Mouse (Mus musculus): ENCODE results near the gene Olfr1044. TPM values are rescaled to one million over a fixed set of nuclear protein-coding genes. Genes with fewer than 3 reads are reported as not detected.

Olfr1044 gene
- polyA plus RNA-seq, 1 experiment from 2014 or later: not detected

Other genes with a start within 250 kb of the Olfr1044 start
- gene Olfr1028, start 227.4 kb downstream of the Olfr1044 start, polyA plus RNA-seq (2015; fragmentation: Nextera tagmentation; extraction: Ambion mirVana): not detected in 2 replicates
- gene Olfr1029, start 203.9 kb downstream of the Olfr1044 start, polyA plus RNA-seq (2015; fragmentation: Nextera tagmentation; extraction: Ambion mirVana): not detected in 2 replicates
- not detected in 2 replicates for gene Olfr1030, start 198.5 kb downstream of the Olfr1044 start, polyA plus RNA-seq (2015; fragmentation: Nextera tagmentation; extraction: Ambion mirVana)
- gene Olfr1031, start 187.5 kb downstream of the Olfr1044 start, polyA plus RNA-seq (2015; fragmentation: Nextera tagmentation; extraction: Ambion mirVana): not detected in 2 replicates
- gene Olfr1032, start 172.3 kb downstream of the Olfr1044 start, polyA plus RNA-seq (2015; fragmentation: Nextera tagmentation; extraction: Ambion mirVana): not detected in 2 replicates
- gene Olfr1033, start 157.2 kb downstream of the Olfr1044 start, polyA plus RNA-seq (2015; fragmentation: Nextera tagmentation; extraction: Ambion mirVana): 2.2 and 2.3 TPM in 2 replicates
- gene Olfr1034, start 132.0 kb downstream of the Olfr1044 start, polyA plus RNA-seq (2015; fragmentation: Nextera tagmentation; extraction: Ambion mirVana): 0.13 TPM in 1 of 2 replicates, not detected in the other
- not detected in 2 replicates for gene Olfr1036, start 103.8 kb downstream of the Olfr1044 start, polyA plus RNA-seq (2015; fragmentation: Nextera tagmentation; extraction: Ambion mirVana)
- gene Olfr1037, start 90.4 kb downstream of the Olfr1044 start, polyA plus RNA-seq (2015; fragmentation: Nextera tagmentation; extraction: Ambion mirVana): not detected in 2 replicates
- gene Olfr1039, start 41.9 kb downstream of the Olfr1044 start, polyA plus RNA-seq (2015; fragmentation: Nextera tagmentation; extraction: Ambion mirVana): not detected in 2 replicates
- gene Olfr1040, start 31.1 kb downstream of the Olfr1044 start, polyA plus RNA-seq (2015; fragmentation: Nextera tagmentation; extraction: Ambion mirVana): not detected in 2 replicates
- not detected in 2 replicates for gene Olfr1042, start 16.0 kb downstream of the Olfr1044 start, polyA plus RNA-seq (2015; fragmentation: Nextera tagmentation; extraction: Ambion mirVana)
- gene Olfr1043, start 10.3 kb downstream of the Olfr1044 start, polyA plus RNA-seq (2015; fragmentation: Nextera tagmentation; extraction: Ambion mirVana): not detected in 2 replicates
- not detected in 2 replicates for gene Olfr52, start 7.9 kb upstream of the Olfr1044 start, polyA plus RNA-seq (2015; fragmentation: Nextera tagmentation; extraction: Ambion mirVana)
- not detected in 2 replicates for gene Olfr1045, start 25.2 kb upstream of the Olfr1044 start, polyA plus RNA-seq (2015; fragmentation: Nextera tagmentation; extraction: Ambion mirVana)
- not detected in 2 replicates for gene Olfr1046, start 41.5 kb upstream of the Olfr1044 start, polyA plus RNA-seq (2015; fragmentation: Nextera tagmentation; extraction: Ambion mirVana)
- not detected in 2 replicates for gene Olfr1047, start 53.6 kb upstream of the Olfr1044 start, polyA plus RNA-seq (2015; fragmentation: Nextera tagmentation; extraction: Ambion mirVana)
- not detected in 2 replicates for gene Olfr1048, start 62.5 kb upstream of the Olfr1044 start, polyA plus RNA-seq (2015; fragmentation: Nextera tagmentation; extraction: Ambion mirVana)
- gene Olfr1049, start 80.5 kb upstream of the Olfr1044 start, polyA plus RNA-seq (2015; fragmentation: Nextera tagmentation; extraction: Ambion mirVana): not detected in 2 replicates
- not detected in 2 replicates for gene Olfr1051, start 101.3 kb upstream of the Olfr1044 start, polyA plus RNA-seq (2015; fragmentation: Nextera tagmentation; extraction: Ambion mirVana)
- not detected in 2 replicates for gene Olfr1052, start 114.6 kb upstream of the Olfr1044 start, polyA plus RNA-seq (2015; fragmentation: Nextera tagmentation; extraction: Ambion mirVana)
- not detected in 2 replicates for gene Olfr1053, start 137.5 kb upstream of the Olfr1044 start, polyA plus RNA-seq (2015; fragmentation: Nextera tagmentation; extraction: Ambion mirVana)
- gene Olfr1054, start 157.6 kb upstream of the Olfr1044 start, polyA plus RNA-seq (2015; fragmentation: Nextera tagmentation; extraction: Ambion mirVana): not detected in 2 replicates
- not detected in 2 replicates for gene Olfr1055, start 172.5 kb upstream of the Olfr1044 start, polyA plus RNA-seq (2015; fragmentation: Nextera tagmentation; extraction: Ambion mirVana)
- not detected in 2 replicates for gene Olfr1056, start 184.6 kb upstream of the Olfr1044 start, polyA plus RNA-seq (2015; fragmentation: Nextera tagmentation; extraction: Ambion mirVana)
- not detected in 2 replicates for gene Olfr1057, start 200.6 kb upstream of the Olfr1044 start, polyA plus RNA-seq (2015; fragmentation: Nextera tagmentation; extraction: Ambion mirVana)
- not detected in 2 replicates for gene Olfr1058, start 210.7 kb upstream of the Olfr1044 start, polyA plus RNA-seq (2015; fragmentation: Nextera tagmentation; extraction: Ambion mirVana)
- gene Olfr1061, start 236.2 kb upstream of the Olfr1044 start, polyA plus RNA-seq (2015; fragmentation: Nextera tagmentation; extraction: Ambion mirVana): not detected in 2 replicates
- not detected in 2 replicates for gene Olfr1062, start 248.9 kb upstream of the Olfr1044 start, polyA plus RNA-seq (2015; fragmentation: Nextera tagmentation; extraction: Ambion mirVana)

All from heart, embryonic 13.5 days (tissue).